Mouse (Mus musculus) hindbrain, embryonic 10.5 days (tissue): ENCODE measurements around the gene Itpr2. TPM values are rescaled to one million over a fixed set of nuclear protein-coding genes. Genes with fewer than 3 reads are reported as not detected.
"Not testable (repeated sequence)": the region's sequence is repeated elsewhere in the genome, so short reads cannot be mapped to it uniquely, and the experiment has no call there.

ENCODE experiments used
- DNase-seq: peaks from one replicate; pipeline ENCODE4 v3.0.0-alpha.2; 2017; ENCODE audit warnings: low spot score
- H3K27ac ChIP-seq: fragments of 300-500 bp; sonication (generic); 2 replicates; pipeline ENCODE4 v1.5.1; 2016; ENCODE audit warnings: mild to moderate bottlenecking, moderate library complexity
- H3K27me3 ChIP-seq: fragments of 300-500 bp; sonication (generic); 2 replicates; pipeline ENCODE4 v1.6.1; 2016; ENCODE audit warnings: mild to moderate bottlenecking; ENCODE audit not compliant: poor library complexity, insufficient read depth, severe bottlenecking
- H3K36me3 ChIP-seq: fragments of 300-500 bp; sonication (generic); 2 replicates; pipeline ENCODE4 v1.6.1; 2016; ENCODE audit warnings: mild to moderate bottlenecking, moderate library complexity
- H3K4me1 ChIP-seq: fragments of 300-500 bp; sonication (generic); replicated peaks from 2 replicates; pipeline ENCODE4 v1.6.1; 2016; ENCODE audit warnings: mild to moderate bottlenecking
- H3K4me3 ChIP-seq: fragments of 300-500 bp; sonication (generic); 2 replicates; pipeline ENCODE4 v1.5.1; 2016; ENCODE audit warnings: mild to moderate bottlenecking, moderate library complexity
- H3K9me3 ChIP-seq: fragments of 300-500 bp; sonication (generic); 2 replicates; pipeline ENCODE4 v1.6.1; 2016; ENCODE audit warnings: mild to moderate bottlenecking, moderate library complexity
- WGBS: fragments of 180-500 bp; shearing (Covaris S2); methylation state at CpG from one replicate; pipeline ENCODE4 v1.1.7; 2016; 5-methylcytosine and 5-hydroxymethylcytosine counted together
- polyA plus RNA-seq: library from polyadenylated mRNA; unstranded; fragments of >200 nt; fragmentation: Nextera tagmentation; extraction: Ambion mirVana; gene quantifications from 2 replicates; pipeline ENCODE4 v1.2.1, GENCODE M21; 2016

The Itpr2 gene
- polyA plus RNA-seq, 1 experiment from 2014 or later: 5.0 TPM

DNA sequence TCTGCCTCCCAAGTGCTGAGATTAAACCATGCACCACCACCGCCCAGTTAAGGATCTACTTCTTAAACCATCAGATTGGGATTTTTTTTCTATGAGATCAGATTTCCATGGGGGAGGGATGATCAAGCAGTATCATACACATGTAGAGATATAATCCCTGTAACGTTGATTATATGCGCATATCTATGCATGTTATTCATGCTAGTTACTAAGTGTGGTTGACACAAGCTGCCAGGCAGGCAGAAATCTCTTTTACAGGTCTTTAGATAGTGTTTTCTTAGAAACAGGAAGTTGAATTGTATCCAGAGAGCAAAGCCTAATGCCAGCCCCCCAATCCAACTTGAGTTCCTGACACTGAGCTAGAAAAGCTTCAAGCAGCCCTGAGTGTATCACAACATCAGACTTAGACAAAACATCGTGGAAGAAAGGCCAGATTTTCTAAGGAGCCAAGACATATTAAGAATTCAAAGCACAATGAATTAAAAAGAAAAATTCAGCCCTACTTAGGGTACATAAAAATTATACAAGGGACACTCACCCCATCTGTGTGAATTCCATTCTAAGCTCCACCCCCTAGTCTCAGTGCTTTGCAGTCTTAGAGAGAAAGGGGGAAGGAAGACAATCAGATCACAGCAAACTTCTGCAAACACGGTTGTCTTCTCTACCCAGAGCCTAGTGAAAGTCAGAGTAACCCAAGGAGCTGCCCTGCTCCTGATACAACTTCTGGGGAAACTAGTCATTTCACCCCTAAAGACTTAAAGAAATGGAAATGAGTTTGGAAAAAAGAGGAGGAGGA lies 22.9 kb downstream of the Itpr2 start:
- peaks cover 14% of the 10 kb centered on the region; the same call in 1 of the 2 replicates for H3K4me1 ChIP-seq
- 87% methylated on average over 5 of the region's 5 CpGs for WGBS
- H3K27me3 ChIP-seq: no peaks in the 10 kb centered on the region
- no peak overlapping the region for H3K4me3 ChIP-seq
- H3K9me3 ChIP-seq: no peaks in the 10 kb centered on the region
- H3K36me3 ChIP-seq: no peaks in the 10 kb centered on the region
- no peak for DNase-seq
- H3K27ac ChIP-seq: no peak overlapping the region

DNA sequence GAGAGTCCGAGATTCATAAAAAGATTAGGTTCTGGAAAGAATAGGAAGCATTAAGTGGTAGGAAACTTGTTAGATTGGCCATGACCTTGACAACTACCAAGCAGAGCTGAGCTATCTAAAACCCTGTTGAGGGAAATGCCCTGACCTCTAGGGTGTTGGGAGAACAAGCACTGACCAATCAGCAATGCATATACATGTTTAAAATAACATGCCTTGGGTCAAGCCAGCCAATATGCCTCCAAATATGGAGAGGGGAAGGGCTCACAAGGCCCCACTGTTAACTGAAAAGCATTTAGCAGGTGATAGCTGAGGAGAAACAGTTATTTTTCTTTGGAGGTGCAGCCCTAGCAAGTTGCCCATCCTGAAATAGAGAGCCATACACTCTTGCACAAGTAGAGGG lies 25.2 kb downstream of the Itpr2 start:
- Histone ChIP-seq H3K27me3 (no peaks in the 10 kb centered on the region), H3K4me1 (peaks cover 6% of the 10 kb centered on the region; the same call in 1 of the 2 replicates), H3K4me3 (no peak overlapping the region), H3K27ac (no peak overlapping the region), H3K9me3 (no peaks in the 10 kb centered on the region), H3K36me3 (no peaks in the 10 kb centered on the region)
- WGBS: 72% methylated on average over 1 of the region's 1 CpGs
- DNase-seq: no peak

DNA sequence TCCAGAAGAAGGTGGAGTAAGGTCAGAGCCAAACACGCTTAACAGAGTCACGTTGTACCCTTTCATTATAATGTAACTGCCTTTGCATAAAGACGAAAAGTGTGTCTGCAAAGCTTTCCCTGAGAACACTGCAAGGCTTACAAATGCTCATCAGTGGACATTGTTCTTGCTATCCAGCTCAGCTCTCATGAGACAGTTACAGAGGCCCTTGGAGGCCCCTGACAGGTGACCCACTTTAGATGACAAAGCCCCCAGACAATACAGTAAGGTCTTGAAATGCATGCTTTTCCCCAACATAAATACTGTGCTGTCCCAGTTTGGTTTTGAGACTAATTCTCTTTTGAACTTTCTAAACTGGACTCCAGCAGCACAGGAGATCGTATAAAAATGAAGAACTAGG lies 27.9 kb downstream of the Itpr2 start:
- Histone ChIP-seq H3K27ac (no peak overlapping the region), H3K4me3 (no peak overlapping the region), H3K36me3 (no peaks in the 10 kb centered on the region), H3K27me3 (no peaks in the 10 kb centered on the region), H3K9me3 (no peaks in the 10 kb centered on the region), H3K4me1 (peaks cover under 1% of the 10 kb centered on the region; the same call in 1 of the 2 replicates)
- WGBS: 85% methylated on average over 4 of the region's 4 CpGs
- DNase-seq: no peak

GRCm38 (mm10) chr6:146473216-146473955 lies 28.6 kb downstream of the Itpr2 start:
- Histone ChIP-seq H3K27ac (no peak overlapping the region), H3K4me1 (peaks cover 6% of the 10 kb centered on the region), H3K9me3 (no peaks in the 10 kb centered on the region), H3K4me3 (no peak overlapping the region), H3K36me3 (no peaks in the 10 kb centered on the region), H3K27me3 (no peaks in the 10 kb centered on the region)
- 74% methylated on average over 6 of the region's 6 CpGs for WGBS
- no peak for DNase-seq

DNA sequence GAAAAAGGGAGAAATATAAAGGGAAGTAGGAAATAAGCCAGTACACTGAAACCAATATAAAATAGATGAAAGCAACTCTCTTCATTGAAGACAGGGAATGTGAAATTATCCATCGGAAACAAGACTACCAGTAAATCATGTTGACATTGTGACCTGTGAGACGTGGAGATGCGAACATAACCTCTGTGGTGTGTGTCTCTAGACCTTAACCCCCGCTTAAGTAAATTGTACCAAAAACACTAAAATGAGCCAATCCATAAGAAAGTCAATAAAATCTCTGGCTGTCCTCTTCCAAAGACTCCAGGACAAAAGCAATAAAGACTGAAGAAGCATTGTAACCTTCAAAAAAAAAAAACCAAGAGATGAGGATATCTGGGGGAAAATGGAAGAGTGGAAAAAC lies 31.6 kb downstream of the Itpr2 start:
- Histone ChIP-seq H3K4me3 (no peak overlapping the region), H3K27me3 (no peaks in the 10 kb centered on the region), H3K4me1 (peaks cover 12% of the 10 kb centered on the region), H3K9me3 (no peaks in the 10 kb centered on the region), H3K27ac (no peak overlapping the region), H3K36me3 (no peaks in the 10 kb centered on the region)
- no peak for DNase-seq
- 90% methylated on average over 4 of the region's 4 CpGs for WGBS

DNA sequence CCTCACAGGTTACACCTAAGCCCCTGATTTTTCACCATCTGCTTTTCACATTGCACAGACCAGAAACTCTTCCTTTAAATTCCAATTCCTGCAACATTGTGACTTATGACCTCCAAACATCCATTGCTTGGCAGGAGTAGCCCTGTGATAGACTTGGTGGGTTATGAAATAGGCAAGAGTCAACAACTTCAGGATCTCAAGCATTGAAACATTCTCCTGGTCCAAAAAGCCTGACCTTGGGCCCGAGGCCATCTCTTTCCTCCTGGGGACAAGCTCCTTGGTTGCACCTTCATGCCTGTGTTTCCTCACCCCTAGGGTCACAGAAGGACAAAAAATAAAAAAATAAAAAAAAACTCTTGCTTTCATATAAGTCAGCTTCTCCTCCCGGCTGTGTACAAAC lies 32.1 kb downstream of the Itpr2 start:
- H3K4me1 ChIP-seq: peaks cover 12% of the 10 kb centered on the region
- no peak for DNase-seq
- 86% methylated on average over 2 of the region's 2 CpGs for WGBS
- H3K9me3 ChIP-seq: no peaks in the 10 kb centered on the region
- no peak overlapping the region for H3K27ac ChIP-seq
- no peaks in the 10 kb centered on the region for H3K36me3 ChIP-seq
- H3K27me3 ChIP-seq: no peaks in the 10 kb centered on the region
- no peak overlapping the region for H3K4me3 ChIP-seq

DNA sequence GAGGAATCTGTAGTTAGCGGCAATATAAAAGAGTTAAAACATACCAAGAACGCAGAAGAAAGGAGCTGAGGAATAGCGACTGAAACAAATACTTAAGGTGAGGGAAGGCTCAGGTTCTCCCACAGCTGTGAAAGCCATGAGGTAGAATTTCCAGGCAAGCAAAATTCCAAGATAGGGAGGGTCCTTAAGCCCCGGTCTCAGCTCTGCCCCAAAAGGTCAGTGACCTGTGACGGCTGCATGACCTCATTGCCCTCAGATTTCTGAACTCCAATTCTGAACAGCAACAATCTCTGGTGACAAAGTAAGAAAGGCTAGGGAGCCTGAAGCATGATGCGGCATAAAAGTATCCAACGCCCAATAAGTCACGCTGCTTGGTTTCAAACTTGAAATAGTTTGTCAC lies 33.7 kb downstream of the Itpr2 start:
- H3K9me3 ChIP-seq: no peaks in the 10 kb centered on the region
- H3K27me3 ChIP-seq: no peaks in the 10 kb centered on the region
- H3K27ac ChIP-seq: no peak overlapping the region
- 34% methylated on average over 8 of the region's 8 CpGs for WGBS
- H3K4me1 ChIP-seq: peaks cover 12% of the 10 kb centered on the region
- DNase-seq: peak; percentile 58
- H3K36me3 ChIP-seq: no peaks in the 10 kb centered on the region
- no peak overlapping the region for H3K4me3 ChIP-seq

GRCm38 (mm10) chr6:146464645-146465042 lies 37.4 kb downstream of the Itpr2 start:
- H3K4me3 ChIP-seq, H3K9me3 ChIP-seq, H3K36me3 ChIP-seq, DNase-seq, H3K27me3 ChIP-seq, H3K27ac ChIP-seq: not testable (repeated sequence)
- WGBS: 93% methylated on average over 2 of the region's 2 CpGs
- H3K4me1 ChIP-seq: peaks cover 12% of the 10 kb centered on the region

DNA sequence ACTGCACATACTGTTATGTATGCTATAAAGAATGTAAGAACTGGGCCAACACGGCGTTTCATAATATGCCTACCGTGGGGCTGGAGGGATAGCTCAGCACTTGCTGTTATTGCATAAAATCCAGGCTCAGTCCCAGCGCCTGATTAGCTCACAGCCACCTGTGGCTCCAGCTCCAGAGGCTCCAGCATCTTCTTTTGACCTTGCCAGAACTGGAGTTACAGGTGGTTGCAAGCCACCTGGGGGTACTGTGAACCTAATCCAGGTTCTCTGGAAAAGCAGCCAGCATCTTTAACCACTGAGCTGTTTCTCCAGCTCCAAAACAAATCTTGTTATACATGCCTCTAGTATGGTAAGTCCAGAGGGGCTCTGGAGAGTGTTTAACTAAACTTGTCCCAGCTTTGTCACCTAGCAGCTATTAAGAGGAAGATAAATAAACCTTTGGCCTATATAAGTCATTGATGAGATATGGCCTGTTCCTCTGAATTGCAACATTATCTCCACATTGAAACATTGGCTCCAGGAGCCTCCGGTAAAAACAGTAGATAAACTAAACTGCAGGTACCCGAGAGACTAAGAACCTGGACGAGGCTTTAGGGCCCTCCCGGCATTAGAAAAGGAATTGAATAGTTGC lies 37.9 kb downstream of the Itpr2 start:
- no peaks in the 10 kb centered on the region for H3K27me3 ChIP-seq
- H3K36me3 ChIP-seq: no peaks in the 10 kb centered on the region
- H3K4me3 ChIP-seq: no peak overlapping the region
- 92% methylated on average over 8 of the region's 8 CpGs for WGBS
- no peak for DNase-seq
- H3K9me3 ChIP-seq: no peaks in the 10 kb centered on the region
- H3K27ac ChIP-seq: no peak overlapping the region
- peaks cover 12% of the 10 kb centered on the region for H3K4me1 ChIP-seq

GRCm38 (mm10) chr6:146460936-146461335 lies 41.1 kb downstream of the Itpr2 start:
- H3K4me1 ChIP-seq: peaks cover 22% of the 10 kb centered on the region

GRCm38 (mm10) chr6:146458436-146458835 lies 43.6 kb downstream of the Itpr2 start:
- no peaks in the 10 kb centered on the region for H3K36me3 ChIP-seq
- WGBS: 30% methylated on average over 5 of the region's 5 CpGs
- H3K9me3 ChIP-seq: no peaks in the 10 kb centered on the region
- DNase-seq: no peak
- peak overlapping the region; percentile 47 for H3K27ac ChIP-seq
- H3K27me3 ChIP-seq: no peaks in the 10 kb centered on the region
- H3K4me3 ChIP-seq: no peak overlapping the region
- H3K4me1 ChIP-seq: peaks cover 22% of the 10 kb centered on the region

More at GRCm38 (mm10) chr6:146460936-146461335, 41.1 kb downstream of the Itpr2 start:
- Histone ChIP-seq H3K4me3 (no peak overlapping the region), H3K27ac (no peak overlapping the region), H3K27me3 (no peaks in the 10 kb centered on the region), H3K36me3 (no peaks in the 10 kb centered on the region), H3K9me3 (no peaks in the 10 kb centered on the region)
- WGBS: 79% methylated on average over 8 of the region's 8 CpGs
- DNase-seq: no peak

DNA sequence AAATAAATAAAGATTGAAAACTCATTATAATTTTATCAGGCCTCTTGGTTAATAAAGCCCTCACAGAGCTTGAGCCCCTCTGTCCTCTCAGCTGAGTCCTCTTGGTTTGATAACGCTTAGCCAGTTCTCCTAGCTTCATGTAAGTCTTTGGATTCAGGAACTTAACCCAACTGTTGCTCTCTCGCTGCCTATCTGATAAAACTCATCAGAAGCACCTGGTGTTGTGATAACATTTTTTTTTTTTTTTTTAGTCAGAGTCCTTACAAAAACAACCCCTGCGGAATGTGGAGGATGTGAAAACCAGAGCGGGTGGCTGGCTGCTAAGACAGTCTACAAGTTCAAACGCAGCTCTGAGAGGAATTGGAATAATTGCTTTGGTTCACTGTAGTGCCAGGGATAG lies 45.3 kb downstream of the Itpr2 start:
- no peak overlapping the region for H3K4me3 ChIP-seq
- 81% methylated on average over 5 of the region's 5 CpGs for WGBS
- no peak overlapping the region for H3K27ac ChIP-seq
- no peak for DNase-seq
- no peaks in the 10 kb centered on the region for H3K9me3 ChIP-seq
- H3K4me1 ChIP-seq: peaks cover 22% of the 10 kb centered on the region
- no peaks in the 10 kb centered on the region for H3K27me3 ChIP-seq
- no peaks in the 10 kb centered on the region for H3K36me3 ChIP-seq
